Mouse (Mus musculus): ENCODE data around the gene Ncstn.

The Ncstn gene

GRCm38 (mm10) chr1:172027010-172027808 is 55.4 kb downstream of the Ncstn start:
- DNase-seq (ENCODE audit: low spot score): peak; percentile 84

GRCm38 (mm10) chr1:172026201-172026901 is 56.2 kb downstream of the Ncstn start:
- no peak for DNase-seq (ENCODE audit: low spot score)

GRCm38 (mm10) chr1:172025201-172025904 is 57.2 kb downstream of the Ncstn start:
- no peak for DNase-seq (ENCODE audit: low spot score)

- DNase-seq (ENCODE audit: low spot score): no peak
Measured at GRCm38 (mm10) chr1:172024140-172024895, 58.3 kb downstream of the Ncstn start.

GRCm38 (mm10) chr1:172019863-172020521 is 62.6 kb downstream of the Ncstn start:
- DNase-seq (ENCODE audit: low spot score): no peak

- DNase-seq (ENCODE audit: low spot score): no peak
Measured at GRCm38 (mm10) chr1:172019339-172019738, 63.3 kb downstream of the Ncstn start.

GRCm38 (mm10) chr1:172018336-172019311 is 64.0 kb downstream of the Ncstn start:
- DNase-seq (ENCODE audit: low spot score): no peak

- no peak for DNase-seq (ENCODE audit: low spot score)
Measured at GRCm38 (mm10) chr1:172017517-172018070, 65.0 kb downstream of the Ncstn start.

GRCm38 (mm10) chr1:172016660-172017516 is 65.7 kb downstream of the Ncstn start:
- DNase-seq (ENCODE audit: low spot score): no peak

GRCm38 (mm10) chr1:172016031-172016430 is 66.6 kb downstream of the Ncstn start:
- DNase-seq (ENCODE audit: low spot score): no peak
